Mouse (Mus musculus) CH12.LX (cell line): ENCODE results near the gene Rgl1. TPM values are rescaled to one million over a fixed set of nuclear protein-coding genes. Genes with fewer than 3 reads are reported as not detected.

Experiments
- DNase-seq: peaks from one replicate; pipeline ENCODE4 v3.0.0-alpha.2; 2013; ENCODE audit errors: extremely low read depth
- H3K27ac ChIP-seq: 2 replicates; pipeline ENCODE4 v1.5.1; 2012; ENCODE audit warnings: low read depth, mild to moderate bottlenecking, control low read depth, moderate library complexity; ENCODE audit not compliant: insufficient read depth
- H3K27me3 ChIP-seq: replicated peaks from 2 replicates; pipeline ENCODE3; 2012; ENCODE audit warnings: inconsistent platforms
- H3K36me3 ChIP-seq, 2 experiments: replicated peaks in 1 of 2; 2 replicates each; pipeline versions ENCODE3 to v1.6.1; 2012; ENCODE audit warnings: inconsistent platforms in 1 of 2, low read length in 1 of 2, mild to moderate bottlenecking in 1 of 2, mixed read lengths in 1 of 2, moderate library complexity in 1 of 2; ENCODE audit not compliant: control insufficient read depth in 1 of 2, insufficient read depth in 1 of 2
- H3K4me1 ChIP-seq, 2 experiments: 2 replicates each; pipeline ENCODE4 v1.6.1; 2012; ENCODE audit warnings: inconsistent platforms in 1 of 2, moderate library complexity in 1 of 2; ENCODE audit not compliant: insufficient read depth in 2 of 2, control insufficient read depth in 1 of 2
- H3K4me2 ChIP-seq: 2 replicates; pipeline ENCODE4 v1.6.1; 2012; ENCODE audit warnings: low read depth, mild to moderate bottlenecking, control low read depth; ENCODE audit not compliant: poor library complexity, insufficient read depth, severe bottlenecking
- H3K4me3 ChIP-seq, 3 experiments: fragments of 150-350 bp in 1 of 3; sonication (generic) in 1 of 3; replicated peaks in 1 of 3; 2 replicates each; pipeline versions ENCODE3 to v1.5.1; 2011 to 2012; ENCODE audit warnings: low read depth in 2 of 3, low read length in 2 of 3, mild to moderate bottlenecking in 2 of 3, moderate library complexity in 2 of 3, control low read depth in 1 of 3, improper control_type of control experiment in 1 of 3, inconsistent platforms in 1 of 3, mixed read lengths in 1 of 3; ENCODE audit not compliant: poor library complexity in 1 of 3
- H3K79me2 ChIP-seq: replicated peaks from 2 replicates; pipeline ENCODE4 v1.6.1; 2012; ENCODE audit warnings: mild to moderate bottlenecking, moderate library complexity; ENCODE audit not compliant: control insufficient read depth, poor library complexity, insufficient read depth, severe bottlenecking; ENCODE audit errors: extremely low read depth
- H3K9ac ChIP-seq: 2 replicates; pipeline ENCODE4 v1.6.1; 2012; ENCODE audit warnings: low read depth, mild to moderate bottlenecking, control low read depth, moderate library complexity; ENCODE audit not compliant: insufficient read depth
- H3K9me3 ChIP-seq: replicated peaks from 2 replicates; pipeline ENCODE3; 2012; ENCODE audit warnings: low read length, inconsistent platforms, mixed read lengths
- CTCF ChIP-seq, 2 experiments: IDR thresholded peaks in 1 of 2; conservative IDR thresholded peaks in 1 of 2; 2 replicates each; pipeline ENCODE4 v1.5.1; 2011 to 2012; ENCODE audit warnings: low read depth in 2 of 2, low read length in 2 of 2, improper control_type of control experiment in 1 of 2, inconsistent platforms in 1 of 2, mild to moderate bottlenecking in 1 of 2, moderate library complexity in 1 of 2
- E2F4 ChIP-seq: IDR thresholded peaks from 2 replicates; pipeline ENCODE4 v1.6.1; 2011; ENCODE audit warnings: low read depth, low read length, improper control_type of control experiment; ENCODE audit not compliant: insufficient replicate concordance
- ETS1 ChIP-seq: conservative IDR thresholded peaks from 2 replicates; pipeline ENCODE4 v1.6.1; 2012; ENCODE audit warnings: low read depth, mild to moderate bottlenecking, inconsistent platforms, low read length, improper control_type of control experiment, moderate library complexity
- GABPA ChIP-seq: IDR thresholded peaks from 2 replicates; pipeline ENCODE4 v1.6.1; 2012; ENCODE audit warnings: low read depth, low read length, improper control_type of control experiment, inconsistent platforms; ENCODE audit not compliant: insufficient replicate concordance
- HCFC1 ChIP-seq: IDR thresholded peaks from 2 replicates; pipeline ENCODE4 v1.6.1; 2012; ENCODE audit warnings: low read depth, mild to moderate bottlenecking, inconsistent platforms, low read length, improper control_type of control experiment
- IRF4 ChIP-seq: IDR thresholded peaks from 2 replicates; pipeline ENCODE4 v1.6.1; 2014; ENCODE audit warnings: low read depth, mild to moderate bottlenecking, inconsistent platforms, low read length, improper control_type of control experiment
- JUN ChIP-seq: IDR thresholded peaks from 2 replicates; pipeline ENCODE4 v1.6.1; 2011; ENCODE audit warnings: low read depth, mild to moderate bottlenecking, low read length, improper control_type of control experiment, moderate library complexity; ENCODE audit not compliant: insufficient read depth
- JUND ChIP-seq: conservative IDR thresholded peaks from 2 replicates; pipeline ENCODE4 v1.6.1; 2011; ENCODE audit warnings: low read depth, low read length, improper control_type of control experiment
- KAT2A ChIP-seq: IDR thresholded peaks from 2 replicates; pipeline ENCODE4 v1.6.1; 2012; ENCODE audit warnings: low read length, improper control_type of control experiment, inconsistent platforms; ENCODE audit not compliant: insufficient replicate concordance
- MAFK ChIP-seq: IDR thresholded peaks from 2 replicates; pipeline ENCODE4 v1.6.1; 2011; ENCODE audit warnings: low read length, improper control_type of control experiment; ENCODE audit not compliant: insufficient replicate concordance
- MAX ChIP-seq: IDR thresholded peaks from 2 replicates; pipeline ENCODE4 v1.6.1; 2011; ENCODE audit warnings: low read length, improper control_type of control experiment
- MAZ ChIP-seq: IDR thresholded peaks from 2 replicates; pipeline ENCODE4 v1.6.1; 2012; ENCODE audit warnings: low read depth, mild to moderate bottlenecking, inconsistent platforms, low read length, improper control_type of control experiment, moderate library complexity
- MYC ChIP-seq: IDR thresholded peaks from 2 replicates; pipeline ENCODE4 v1.6.1; 2011; ENCODE audit warnings: low read depth, mild to moderate bottlenecking, improper control_type of control experiment, low read length
- NELFE ChIP-seq: IDR thresholded peaks from 2 replicates; pipeline ENCODE4 v1.6.1; 2011; ENCODE audit warnings: low read depth, low read length, improper control_type of control experiment
- POLR2A ChIP-seq: IDR thresholded peaks from 2 replicates; pipeline ENCODE4 v1.6.1; 2011; ENCODE audit warnings: low read depth, mild to moderate bottlenecking, improper control_type of control experiment, low read length
- RAD21 ChIP-seq: IDR thresholded peaks from 2 replicates; pipeline ENCODE4 v1.6.1; 2011; ENCODE audit warnings: low read depth, mild to moderate bottlenecking, low read length, improper control_type of control experiment, moderate library complexity
- RCOR1 ChIP-seq: conservative IDR thresholded peaks from 2 replicates; pipeline ENCODE4 v1.6.1; 2012; ENCODE audit warnings: low read depth, mild to moderate bottlenecking, inconsistent platforms, low read length, improper control_type of control experiment
- SMC3 ChIP-seq: IDR thresholded peaks from 2 replicates; pipeline ENCODE4 v1.6.1; 2011; ENCODE audit warnings: low read depth, low read length, improper control_type of control experiment
- TBP ChIP-seq: conservative IDR thresholded peaks from 2 replicates; pipeline ENCODE4 v1.6.1; 2011; ENCODE audit warnings: low read depth, low read length, improper control_type of control experiment
- UBTF ChIP-seq: IDR thresholded peaks from 2 replicates; pipeline ENCODE4 v1.6.1; 2012; ENCODE audit warnings: low read depth, mild to moderate bottlenecking, inconsistent platforms, low read length, improper control_type of control experiment, moderate library complexity
- USF1 ChIP-seq: IDR thresholded peaks from 2 replicates; pipeline ENCODE4 v1.6.1; 2014; ENCODE audit warnings: low read depth, mild to moderate bottlenecking, inconsistent platforms, low read length, improper control_type of control experiment
- ZKSCAN1 ChIP-seq: IDR thresholded peaks from 2 replicates; pipeline ENCODE4 v1.6.1; 2012; ENCODE audit warnings: low read depth, inconsistent platforms, low read length, improper control_type of control experiment, borderline replicate concordance
- dilution Hi-C: fragments of 300-500 bp; cut with MboI; formaldehyde crosslinking; loops from 2 replicates; pipeline ENCODE4 v1.14.3; 2020; ENCODE audit warnings: low sequenced_read_pairs; ENCODE audit not compliant: extremely low pct_unique_long_range_greater_than_20kb, extremely low pct_ligation_motif_present
- in situ Hi-C: fragments of 300-500 bp; cut with MboI; formaldehyde crosslinking; loops from 3 replicates; pipeline ENCODE4 v1.14.3; 2019; ENCODE audit warnings: low sequenced_read_pairs, low pct_ligation_motif_present, low pct_unique_long_range_greater_than_20kb, mixed read lengths
- polyA plus RNA-seq: library from polyadenylated mRNA; unstranded; fragments of >175 nt; gene quantifications from 2 replicates; pipeline ENCODE4 v1.2.1, GENCODE M21; 2012; ENCODE audit warnings: low read depth; ENCODE audit not compliant: insufficient read length
- total RNA-seq, 2 experiments: library from RNA; depleted of rRNA; stranded (reverse); fragments of 300-350 nt in 1 of 2; fragments of >200 nt in 1 of 2; gene quantifications; 2 replicates each; pipeline ENCODE4 v1.2.3; 2012 to 2014

Rgl1 gene
- total and polyA plus RNA-seq, 3 experiments = 0.25 to 1.7 (median 0.74) TPM

GRCm38 (mm10) chr1:152492258-152492657 is 273.9 kb downstream of the Rgl1 start:
- no peak overlapping the region for H3K27ac ChIP-seq
- no peaks in the 10 kb centered on the region for H3K36me3 ChIP-seq
- H3K9me3 ChIP-seq = peaks cover 3% of the 10 kb centered on the region
- dilution Hi-C loops (no loop called here), in situ Hi-C loops (no loop called here)
- DNase-seq = no peak
- H3K4me2 ChIP-seq = no peak overlapping the region
- no peak overlapping the region for H3K9ac ChIP-seq
- no peak overlapping the region for H3K4me3 ChIP-seq
- H3K79me2 ChIP-seq = no peaks in the 10 kb centered on the region
- H3K27me3 ChIP-seq = no peaks in the 10 kb centered on the region
- TF ChIP-seq POLR2A = no peak
- TF ChIP-seq RAD21 = no peak
- TF ChIP-seq JUND = no peak
- TF ChIP-seq KAT2A = no peak
- no peak for TF ChIP-seq JUN
- TF ChIP-seq NELFE = no peak
- TF ChIP-seq RCOR1 = no peak
- no peak for TF ChIP-seq MAZ
- no peak for TF ChIP-seq CTCF (conservative IDR thresholded peaks at IDR 0.05 in 1 of 2, IDR thresholded peaks at IDR 0.05 in 1 of 2; ENCODE audit: low read depth in 2 of 2, low read length in 2 of 2)
- no peak for TF ChIP-seq ETS1
- TF ChIP-seq ZKSCAN1 = no peak
- no peak for TF ChIP-seq MAFK
- no peak for TF ChIP-seq E2F4
- TF ChIP-seq SMC3 = no peak
- no peak for TF ChIP-seq HCFC1
- no peak for TF ChIP-seq IRF4
- TF ChIP-seq MYC = no peak
- H3K4me1 ChIP-seq = no peaks in the 10 kb centered on the region

- no peak for TF ChIP-seq ETS1
- no peak for TF ChIP-seq UBTF
- TF ChIP-seq POLR2A = no peak
- no peak for TF ChIP-seq GABPA
- TF ChIP-seq MAZ = no peak
- no peak for TF ChIP-seq MAX
- TF ChIP-seq E2F4 = no peak
- TF ChIP-seq TBP = no peak
- TF ChIP-seq USF1 = no peak
- no peak for TF ChIP-seq RCOR1
- TF ChIP-seq, all 38 proteins: peak for 0
- Histone ChIP-seq H3K9ac (no peak overlapping the region), H3K4me2 (no peak overlapping the region), H3K9me3 (peaks cover 3% of the 10 kb centered on the region), H3K4me1 (no peaks in the 10 kb centered on the region), H3K4me3 (no peak overlapping the region), H3K27me3 (no peaks in the 10 kb centered on the region), H3K79me2 (no peaks in the 10 kb centered on the region), H3K27ac (no peak overlapping the region), H3K36me3 (no peaks in the 10 kb centered on the region)
- in situ Hi-C loops = no loop called here
- no peak for DNase-seq
- dilution Hi-C loops = no loop called here
Measured at GRCm38 (mm10) chr1:152490842-152491241, 275.3 kb downstream of the Rgl1 start.
